Mouse (Mus musculus): ENCODE results near the gene Nup160.

GRCm38 (mm10) chr2:90673339-90673738 is 3.7 kb upstream of the Nup160 start:
- TF ChIP-seq CTCF (IDR thresholded peaks at IDR 0.05) (no peak), EP300 (IDR thresholded peaks at IDR 0.05) (no peak)
